Mouse (Mus musculus) ovary, postnatal 14 days (tissue): Measurements from ENCODE around the gene A430089I19Rik.
"Not testable (repeated sequence)": the region's sequence is repeated elsewhere in the genome, so short reads cannot be mapped to it uniquely, and the experiment has no call there.

Experiments
- DNase-seq: peaks from one replicate; pipeline ENCODE4 v3.0.0; 2022; ENCODE audit warnings: low spot score

The A430089I19Rik gene

DNA sequence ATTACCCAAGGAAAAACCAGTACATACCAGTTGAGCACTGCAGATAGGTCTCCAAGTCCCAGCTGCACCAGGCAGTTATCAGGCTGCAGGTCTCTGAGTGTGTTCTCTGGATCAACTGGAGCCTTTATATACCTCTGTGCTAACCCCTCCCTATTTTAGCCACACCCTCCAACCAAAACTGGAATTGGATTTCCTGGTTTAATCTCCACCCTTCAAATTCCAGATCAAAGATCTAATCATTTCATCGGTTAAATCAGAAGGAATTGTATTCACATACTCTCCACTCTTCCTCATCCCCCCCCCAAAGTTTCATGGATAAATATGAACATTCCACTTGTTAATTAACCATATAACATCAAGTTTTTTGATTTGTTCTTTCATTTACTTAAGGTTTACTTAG, at the start of gene A430089I19Rik:
Gene A430089I19Rik (minus strand): TSS at position 101 of the 400 bp plus-strand sequence.
- DNase-seq, result not testable (repeated sequence)

GRCm38 (mm10) chr5:94339449-94339848, 32.9 kb upstream of the A430089I19Rik start, which contains the start of gene AA792892:
AA792892 (plus strand) TSS chr5:94339749.
- DNase-seq, result not testable (repeated sequence)

- not testable (repeated sequence) for DNase-seq
Observed at GRCm38 (mm10) chr5:94314135-94314534, 7.5 kb upstream of the A430089I19Rik start, which contains the start of gene Gm6502. Gm6502 (plus strand) TSS chr5:94314435.
